ENCODE assay signal across 18 mouse cellular contexts in genomic region chr11:57478077-57478476, GRCm38 (mm10). TPM values are rescaled to one million over a fixed set of nuclear protein-coding genes. Genes with fewer than 3 reads are reported as not detected.
DNase-seq lines count a peak whose midpoint lies in the region; ATAC-seq lines count a peak whose summit lies in the region.
"Had no signal": no experiment of that assay in that cellular context is flagged by ENCODE, and none has a peak within 500 bp of the region (broad histone marks: within the 10 kb centered on the region; RNA-seq: fewer than 3 reads in every experiment).

No protein-coding gene starts in this region.

- peak; percentile 50 to 57 for DNase-seq in cerebellum, postnatal 10 days
- no peak for DNase-seq in cerebellum, postnatal 4 days (ENCODE audit: low spot score in 2 of 2)
- peak; percentile 92 for DNase-seq in retina, postnatal 1 day
- no peak for DNase-seq in adrenal gland, postnatal 36 days
- no peak for DNase-seq in gastrocnemius, adult 18-20 months (ENCODE audit: low spot score)
- DNase-seq: gastrocnemius, postnatal 14 days; heart, postnatal 14 days; lung, postnatal 14 days; right cerebral cortex, postnatal 14 days had no signal

- H3K27me3 ChIP-seq in neural tube, embryonic 12.5 days (replicated peaks): no peaks in the 10 kb centered on the region
- no peaks in the 10 kb centered on the region for H3K27me3 ChIP-seq in neural tube, embryonic 15.5 days (replicated peaks)
- no peaks in the 10 kb centered on the region for H3K27me3 ChIP-seq in hindbrain, embryonic 15.5 days
- H3K27me3 ChIP-seq: intestine, embryonic 15.5 days; limb, embryonic 13.5 days; Patski had no signal

- H3K27ac ChIP-seq in neural tube, embryonic 12.5 days: no peak overlapping the region
- H3K27ac ChIP-seq in neural tube, embryonic 15.5 days (replicated peaks): no peak overlapping the region
- H3K27ac ChIP-seq in hindbrain, embryonic 15.5 days (replicated peaks): no peak overlapping the region
- H3K27ac ChIP-seq: heart, embryonic 10.5 days; intestine, embryonic 15.5 days; layer of hippocampus, adult 2 months; limb, embryonic 13.5 days; stomach, postnatal 0 days had no signal

- H3K4me1 ChIP-seq in neural tube, embryonic 12.5 days: peaks cover 6% of the 10 kb centered on the region; the same call in 1 of the 2 replicates
- peaks cover 8% of the 10 kb centered on the region for H3K4me1 ChIP-seq in neural tube, embryonic 15.5 days
- H3K4me1 ChIP-seq in hindbrain, embryonic 15.5 days (replicated peaks): peaks cover 9% of the 10 kb centered on the region
- H3K4me1 ChIP-seq: intestine, embryonic 15.5 days; limb, embryonic 13.5 days had no signal

- peak; percentile 78 for ATAC-seq in neural tube, embryonic 12.5 days (ENCODE audit: low FRiP score, low read depth)
- no peak for ATAC-seq in neural tube, embryonic 15.5 days (ENCODE audit: low FRiP score)
- 0 out of 2 replicates have a peak, but pooled peaks have one; percentile 28 for ATAC-seq in hindbrain, embryonic 15.5 days (ENCODE audit: low FRiP score, low read depth)
- ATAC-seq: intestine, embryonic 15.5 days; Patski had no signal

- H3K9me3 ChIP-seq in neural tube, embryonic 12.5 days: 0 out of 2 replicates have a peak, but pooled peaks cover 6% of the 10 kb centered on the region
- H3K9me3 ChIP-seq in neural tube, embryonic 15.5 days (replicated peaks): no peaks in the 10 kb centered on the region
- H3K9me3 ChIP-seq in hindbrain, embryonic 15.5 days: no peaks in the 10 kb centered on the region
- H3K9me3 ChIP-seq: intestine, embryonic 15.5 days had no signal

- H3K36me3 ChIP-seq in neural tube, embryonic 12.5 days: peaks cover 28% of the 10 kb centered on the region
- peaks cover 33% of the 10 kb centered on the region for H3K36me3 ChIP-seq in neural tube, embryonic 15.5 days
- H3K36me3 ChIP-seq in hindbrain, embryonic 15.5 days: peaks cover 21% of the 10 kb centered on the region
- H3K36me3 ChIP-seq: intestine, embryonic 15.5 days had no signal

- H3K9ac ChIP-seq in neural tube, embryonic 12.5 days: no peak overlapping the region
- no peak overlapping the region for H3K9ac ChIP-seq in neural tube, embryonic 15.5 days (replicated peaks)
- H3K9ac ChIP-seq in hindbrain, embryonic 15.5 days: no peak overlapping the region
- H3K9ac ChIP-seq: intestine, embryonic 15.5 days; limb, embryonic 13.5 days had no signal

- no peak overlapping the region for H3K4me2 ChIP-seq in neural tube, embryonic 12.5 days (replicated peaks)
- H3K4me2 ChIP-seq in neural tube, embryonic 15.5 days: no peak overlapping the region
- H3K4me2 ChIP-seq in hindbrain, embryonic 15.5 days: no peak overlapping the region
- H3K4me2 ChIP-seq: intestine, embryonic 15.5 days; limb, embryonic 13.5 days had no signal

- no peak overlapping the region for H3K4me3 ChIP-seq in neural tube, embryonic 12.5 days
- H3K4me3 ChIP-seq in neural tube, embryonic 15.5 days (replicated peaks): no peak overlapping the region
- no peak overlapping the region for H3K4me3 ChIP-seq in hindbrain, embryonic 15.5 days
- H3K4me3 ChIP-seq: heart, embryonic 10.5 days; intestine, embryonic 15.5 days; layer of hippocampus, adult 2 months; limb, embryonic 13.5 days had no signal

- WGBS in neural tube, embryonic 12.5 days: 52% methylated on average over 5 of the region's 5 CpGs
- 35% methylated on average over 5 of the region's 5 CpGs for WGBS in neural tube, embryonic 15.5 days
- 39% methylated on average over 5 of the region's 5 CpGs for WGBS in hindbrain, embryonic 15.5 days

RNA-seq across cellular contexts. Expression of gene Fam114a2, which starts 40.3 kb away (rescaled TPM):
- 89.9 and 93.2 TPM in 2 replicates for polyA plus RNA-seq in neural tube, embryonic 12.5 days (2016; fragmentation: Nextera tagmentation; extraction: Ambion mirVana)
- polyA plus RNA-seq in neural tube, embryonic 15.5 days (2015; fragmentation: Nextera tagmentation; extraction: Ambion mirVana): 74.2 and 80.5 TPM in 2 replicates
- 76.4 and 77.4 TPM in 2 replicates for polyA plus RNA-seq in hindbrain, embryonic 15.5 days (2015; fragmentation: Nextera tagmentation; extraction: Ambion mirVana)
- 10 to 100 TPM; 56.8 to 72.0 TPM for total RNA-seq in adrenal gland, postnatal 36 days (2021)
- 10 to 100 TPM; 47.5 to 50.2 TPM for total RNA-seq in gastrocnemius, adult 18-20 months (2021)

RNA-seq across cellular contexts. Expression of gene Mfap3, which starts 40.4 kb away (rescaled TPM):
- polyA plus RNA-seq in neural tube, embryonic 12.5 days (2016; fragmentation: Nextera tagmentation; extraction: Ambion mirVana): 54.6 and 56.6 TPM in 2 replicates
- polyA plus RNA-seq in neural tube, embryonic 15.5 days (2015; fragmentation: Nextera tagmentation; extraction: Ambion mirVana): 52.2 and 57.6 TPM in 2 replicates
- polyA plus RNA-seq in hindbrain, embryonic 15.5 days (2015; fragmentation: Nextera tagmentation; extraction: Ambion mirVana): 56.5 and 59.5 TPM in 2 replicates
- 10 to 100 TPM; 25.5 to 29.7 TPM for total RNA-seq in adrenal gland, postnatal 36 days (2021)
- total RNA-seq in gastrocnemius, adult 18-20 months (2021): 1 to 10 TPM; 7.0 to 8.3 TPM

Comparison
In these comparisons a context has a peak if more than half of its experiments do, and no peak if none do; other contexts are left out.
1. DNase-seq: peak in cerebellum, postnatal 10 days (2 of 2) and retina, postnatal 1 day (single experiment); none in cerebellum, postnatal 4 days (0 of 2), adrenal gland, postnatal 36 days (0 of 2) and gastrocnemius, adult 18-20 months (single experiment).